Mouse (Mus musculus): ENCODE results near the gene Aldh3b1. TPM values are rescaled to one million over a fixed set of nuclear protein-coding genes. Genes with fewer than 3 reads are reported as not detected.

Aldh3b1 gene
- polyA plus RNA-seq, 1 experiment from 2014 or later = 2.1 TPM

- WGBS = 84% methylated on average over 7 of the region's 7 CpGs
- no peak overlapping the region for H3K4me2 ChIP-seq (ENCODE audit: low read depth, low read length)
- no peak overlapping the region for H3K27ac ChIP-seq (ENCODE audit: low read depth, low read length)
- no peak for ATAC-seq (ENCODE audit: low read depth)
- H3K27me3 ChIP-seq (ENCODE audit: control insufficient read depth, insufficient read depth, low read length) = no peaks in the 10 kb centered on the region
- no peaks in the 10 kb centered on the region for H3K9me3 ChIP-seq (ENCODE audit: control insufficient read depth, low read length)
- no peak overlapping the region for H3K9ac ChIP-seq (replicated peaks; ENCODE audit: low read depth, low read length)
- H3K4me1 ChIP-seq (ENCODE audit: control insufficient read depth, insufficient read depth, low read length) = peaks cover 5% of the 10 kb centered on the region; the same call in 1 of the 2 replicates
- peaks cover 11% of the 10 kb centered on the region for H3K36me3 ChIP-seq (ENCODE audit: control insufficient read depth, insufficient read depth, low read length)
- no peak overlapping the region for H3K4me3 ChIP-seq (ENCODE audit: low read depth, low read length)
These were observed 30.7 kb downstream of the Aldh3b1 start for GRCm38 (mm10) chr19:3898952-3899351.

DNA sequence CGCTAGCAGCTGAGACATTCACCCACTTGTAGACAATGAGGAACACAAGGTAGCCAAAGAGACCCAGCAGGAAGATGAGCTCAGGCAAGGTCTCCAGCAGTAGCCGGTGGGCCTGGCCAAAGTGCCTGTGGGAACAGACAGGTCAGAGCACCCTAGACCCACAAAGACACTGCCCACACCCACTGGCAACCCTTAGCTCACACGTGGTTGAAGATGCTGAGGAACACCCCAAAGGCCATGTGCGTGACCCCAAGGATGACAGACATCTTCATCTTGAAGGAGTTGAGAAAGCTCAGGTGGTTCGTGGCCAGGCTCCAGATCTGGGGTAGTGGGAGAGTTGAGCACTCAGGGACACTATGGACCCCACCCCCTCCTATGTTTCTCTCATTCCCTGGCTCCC lies 32.1 kb downstream of the Aldh3b1 start:
- no peak overlapping the region for H3K27ac ChIP-seq (ENCODE audit: low read depth, low read length)
- 88% methylated on average over 5 of the region's 5 CpGs for WGBS
- H3K4me3 ChIP-seq (ENCODE audit: low read depth, low read length) = no peak overlapping the region
- no peaks in the 10 kb centered on the region for H3K27me3 ChIP-seq (ENCODE audit: control insufficient read depth, insufficient read depth, low read length)
- H3K36me3 ChIP-seq (ENCODE audit: control insufficient read depth, insufficient read depth, low read length) = peaks cover 24% of the 10 kb centered on the region
- H3K9me3 ChIP-seq (ENCODE audit: control insufficient read depth, low read length) = no peaks in the 10 kb centered on the region
- H3K4me2 ChIP-seq (ENCODE audit: low read depth, low read length) = no peak overlapping the region
- ATAC-seq (ENCODE audit: low read depth) = no peak
- H3K9ac ChIP-seq (replicated peaks; ENCODE audit: low read depth, low read length) = no peak overlapping the region
- H3K4me1 ChIP-seq (ENCODE audit: control insufficient read depth, insufficient read depth, low read length) = peaks cover 5% of the 10 kb centered on the region; the same call in 1 of the 2 replicates

- Histone ChIP-seq H3K4me2 (ENCODE audit: low read depth, low read length) (no peak overlapping the region), H3K36me3 (ENCODE audit: control insufficient read depth, insufficient read depth, low read length) (peaks cover 32% of the 10 kb centered on the region), H3K27ac (ENCODE audit: low read depth, low read length) (peak overlapping the region; percentile 71), H3K9me3 (ENCODE audit: control insufficient read depth, low read length) (no peaks in the 10 kb centered on the region), H3K4me3 (ENCODE audit: low read depth, low read length) (no peak overlapping the region), H3K4me1 (ENCODE audit: control insufficient read depth, insufficient read depth, low read length) (peaks cover 5% of the 10 kb centered on the region; the same call in 1 of the 2 replicates), H3K9ac (replicated peaks; ENCODE audit: low read depth, low read length) (no peak overlapping the region), H3K27me3 (ENCODE audit: control insufficient read depth, insufficient read depth, low read length) (no peaks in the 10 kb centered on the region)
- 92% methylated on average over 10 of the region's 10 CpGs for WGBS
- ATAC-seq (ENCODE audit: low read depth) = no peak
These were observed 33.4 kb downstream of the Aldh3b1 start for GRCm38 (mm10) chr19:3896208-3896607.

DNA sequence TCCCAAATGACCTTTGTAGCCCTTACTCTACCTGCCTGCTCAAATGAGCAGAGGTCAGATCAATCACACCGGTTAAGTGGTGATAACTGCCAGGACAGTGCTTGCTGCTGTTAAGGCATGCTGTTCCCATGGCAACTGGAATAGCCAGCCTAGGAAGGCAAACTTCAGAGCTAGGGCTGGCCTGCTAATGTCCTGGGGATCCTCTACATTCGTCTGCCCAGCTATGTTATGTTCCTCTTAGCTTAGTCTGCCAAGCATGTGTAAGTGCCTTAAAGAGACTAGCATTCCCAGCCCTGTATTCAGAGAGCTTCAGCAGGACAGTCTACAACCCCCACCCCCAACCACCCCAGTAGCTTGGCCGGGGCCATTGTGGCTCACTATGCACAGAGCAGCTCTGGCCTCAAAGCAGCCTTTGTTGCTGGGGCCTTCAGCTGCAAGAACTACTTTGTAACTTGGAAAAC lies 34.4 kb downstream of the Aldh3b1 start:
- Histone ChIP-seq H3K27ac (ENCODE audit: low read depth, low read length) (peak overlapping the region; percentile 71), H3K9ac (replicated peaks; ENCODE audit: low read depth, low read length) (no peak overlapping the region), H3K4me1 (ENCODE audit: control insufficient read depth, insufficient read depth, low read length) (peaks cover 5% of the 10 kb centered on the region; the same call in 1 of the 2 replicates), H3K9me3 (ENCODE audit: control insufficient read depth, low read length) (no peaks in the 10 kb centered on the region), H3K4me2 (ENCODE audit: low read depth, low read length) (no peak overlapping the region), H3K36me3 (ENCODE audit: control insufficient read depth, insufficient read depth, low read length) (peaks cover 37% of the 10 kb centered on the region), H3K4me3 (ENCODE audit: low read depth, low read length) (no peak overlapping the region), H3K27me3 (ENCODE audit: control insufficient read depth, insufficient read depth, low read length) (no peaks in the 10 kb centered on the region)
- peak; percentile 81 for ATAC-seq (ENCODE audit: low read depth)
- WGBS = 5% methylated on average over 3 of the region's 3 CpGs

GRCm38 (mm10) chr19:3894294-3894693 lies 35.3 kb downstream of the Aldh3b1 start:
- 89% methylated on average over 2 of the region's 2 CpGs for WGBS
- Histone ChIP-seq H3K4me1 (ENCODE audit: control insufficient read depth, insufficient read depth, low read length) (peaks cover 5% of the 10 kb centered on the region; the same call in 1 of the 2 replicates), H3K9me3 (ENCODE audit: control insufficient read depth, low read length) (no peaks in the 10 kb centered on the region), H3K36me3 (ENCODE audit: control insufficient read depth, insufficient read depth, low read length) (peaks cover 40% of the 10 kb centered on the region), H3K27me3 (ENCODE audit: control insufficient read depth, insufficient read depth, low read length) (no peaks in the 10 kb centered on the region), H3K4me3 (ENCODE audit: low read depth, low read length) (no peak overlapping the region), H3K27ac (ENCODE audit: low read depth, low read length) (no peak overlapping the region), H3K9ac (replicated peaks; ENCODE audit: low read depth, low read length) (no peak overlapping the region), H3K4me2 (ENCODE audit: low read depth, low read length) (no peak overlapping the region)
- no peak for ATAC-seq (ENCODE audit: low read depth)

DNA sequence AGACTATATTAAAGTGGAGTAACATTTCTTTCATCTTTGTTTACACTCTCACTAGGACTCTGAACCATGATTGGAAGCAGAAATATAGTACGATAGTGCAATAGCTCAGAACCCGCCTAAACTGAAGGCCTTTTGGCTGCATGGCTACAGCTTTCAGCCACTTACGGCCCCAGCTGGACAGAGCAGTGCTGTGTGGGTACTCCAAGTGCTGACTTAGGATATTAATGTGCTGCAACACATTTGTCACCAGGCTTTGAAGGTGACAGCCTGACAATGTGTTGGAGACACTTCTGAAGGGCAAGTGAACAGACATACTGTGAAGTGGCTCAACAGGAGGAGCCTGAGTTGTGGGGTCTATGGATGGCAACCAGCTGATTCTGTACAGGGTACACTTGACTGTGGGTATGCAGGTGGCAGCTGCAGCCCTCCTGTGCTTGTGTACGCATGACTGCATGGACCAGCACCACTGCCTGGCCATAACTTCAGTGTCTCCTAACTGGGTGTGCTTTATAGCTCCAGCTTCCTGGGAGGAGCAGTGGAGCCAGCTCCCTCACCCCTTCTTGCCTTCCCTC lies 36.0 kb downstream of the Aldh3b1 start:
- H3K36me3 ChIP-seq (ENCODE audit: control insufficient read depth, insufficient read depth, low read length) = peaks cover 45% of the 10 kb centered on the region
- no peak for ATAC-seq (ENCODE audit: low read depth)
- no peak overlapping the region for H3K4me3 ChIP-seq (ENCODE audit: low read depth, low read length)
- WGBS = 92% methylated on average over 4 of the region's 4 CpGs
- no peaks in the 10 kb centered on the region for H3K27me3 ChIP-seq (ENCODE audit: control insufficient read depth, insufficient read depth, low read length)
- H3K9ac ChIP-seq (replicated peaks; ENCODE audit: low read depth, low read length) = no peak overlapping the region
- no peak overlapping the region for H3K27ac ChIP-seq (ENCODE audit: low read depth, low read length)
- H3K9me3 ChIP-seq (ENCODE audit: control insufficient read depth, low read length) = no peaks in the 10 kb centered on the region
- H3K4me2 ChIP-seq (ENCODE audit: low read depth, low read length) = no peak overlapping the region
- H3K4me1 ChIP-seq (ENCODE audit: control insufficient read depth, insufficient read depth, low read length) = peaks cover 5% of the 10 kb centered on the region; the same call in 1 of the 2 replicates

- no peak for ATAC-seq (ENCODE audit: low read depth)
These were observed 39.4 kb downstream of the Aldh3b1 start for GRCm38 (mm10) chr19:3890181-3890580.

GRCm38 (mm10) chr19:3889096-3889495 lies 40.5 kb downstream of the Aldh3b1 start:
- H3K4me2 ChIP-seq (ENCODE audit: low read depth, low read length) = no peak overlapping the region
- peaks cover 35% of the 10 kb centered on the region for H3K36me3 ChIP-seq (ENCODE audit: control insufficient read depth, insufficient read depth, low read length)
- WGBS = 93% methylated on average over 5 of the region's 5 CpGs
- H3K9ac ChIP-seq (replicated peaks; ENCODE audit: low read depth, low read length) = no peak overlapping the region
- ATAC-seq (ENCODE audit: low read depth) = no peak
- no peaks in the 10 kb centered on the region for H3K4me1 ChIP-seq (ENCODE audit: control insufficient read depth, insufficient read depth, low read length)
- H3K4me3 ChIP-seq (ENCODE audit: low read depth, low read length) = no peak overlapping the region
- no peaks in the 10 kb centered on the region for H3K9me3 ChIP-seq (ENCODE audit: control insufficient read depth, low read length)
- H3K27me3 ChIP-seq (ENCODE audit: control insufficient read depth, insufficient read depth, low read length) = no peaks in the 10 kb centered on the region
- H3K27ac ChIP-seq (ENCODE audit: low read depth, low read length) = no peak overlapping the region

More at GRCm38 (mm10) chr19:3890181-3890580, 39.4 kb downstream of the Aldh3b1 start:
- H3K9ac ChIP-seq (replicated peaks; ENCODE audit: low read depth, low read length) = no peak overlapping the region
- H3K9me3 ChIP-seq (ENCODE audit: control insufficient read depth, low read length) = no peaks in the 10 kb centered on the region
- no peaks in the 10 kb centered on the region for H3K27me3 ChIP-seq (ENCODE audit: control insufficient read depth, insufficient read depth, low read length)
- H3K4me3 ChIP-seq (ENCODE audit: low read depth, low read length) = no peak overlapping the region
- WGBS = 90% methylated on average over 8 of the region's 8 CpGs
- H3K36me3 ChIP-seq (ENCODE audit: control insufficient read depth, insufficient read depth, low read length) = peaks cover 40% of the 10 kb centered on the region
- H3K27ac ChIP-seq (ENCODE audit: low read depth, low read length) = no peak overlapping the region
- no peak overlapping the region for H3K4me2 ChIP-seq (ENCODE audit: low read depth, low read length)
- no peaks in the 10 kb centered on the region for H3K4me1 ChIP-seq (ENCODE audit: control insufficient read depth, insufficient read depth, low read length)

DNA sequence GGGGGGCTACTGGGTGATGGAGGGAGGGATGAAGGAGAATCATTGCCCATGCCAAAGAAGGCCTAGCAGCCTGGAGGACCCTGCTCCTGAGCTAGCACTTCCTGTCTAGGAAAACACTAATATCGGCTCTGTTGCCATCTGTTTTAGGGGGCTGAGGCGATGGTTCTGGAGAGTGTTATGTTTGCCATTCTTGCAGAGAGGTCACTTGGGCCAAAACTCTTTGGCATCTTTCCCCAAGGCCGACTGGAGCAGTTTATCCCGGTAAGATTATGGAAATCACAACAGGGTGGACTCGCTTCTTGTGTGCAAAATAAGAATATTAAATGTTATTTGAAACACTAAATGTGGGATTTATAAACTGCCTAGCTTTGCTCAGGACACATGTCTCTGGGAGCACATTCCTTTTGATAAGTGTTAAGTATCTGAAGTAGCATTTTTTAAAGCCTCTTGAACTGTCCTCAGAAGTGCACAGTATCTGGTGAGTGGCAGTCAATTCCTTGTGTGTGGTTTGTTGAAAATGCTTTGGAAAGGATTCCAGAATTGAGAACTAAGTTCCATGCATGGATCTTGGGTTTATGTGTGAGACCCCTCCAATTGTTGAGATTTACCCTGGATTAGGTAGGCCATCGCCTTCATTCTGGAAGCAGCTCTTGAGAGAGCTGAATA lies 45.1 kb downstream of the Aldh3b1 start:
- no peak overlapping the region for H3K9ac ChIP-seq (replicated peaks; ENCODE audit: low read depth, low read length)
- H3K27ac ChIP-seq (ENCODE audit: low read depth, low read length) = no peak overlapping the region
- peaks cover 5% of the 10 kb centered on the region; the same call in 1 of the 2 replicates for H3K36me3 ChIP-seq (ENCODE audit: control insufficient read depth, insufficient read depth, low read length)
- H3K4me3 ChIP-seq (ENCODE audit: low read depth, low read length) = no peak overlapping the region
- no peaks in the 10 kb centered on the region for H3K27me3 ChIP-seq (ENCODE audit: control insufficient read depth, insufficient read depth, low read length)
- no peaks in the 10 kb centered on the region for H3K9me3 ChIP-seq (ENCODE audit: control insufficient read depth, low read length)
- 82% methylated on average over 6 of the region's 6 CpGs for WGBS
- no peaks in the 10 kb centered on the region for H3K4me1 ChIP-seq (ENCODE audit: control insufficient read depth, insufficient read depth, low read length)
- no peak overlapping the region for H3K4me2 ChIP-seq (ENCODE audit: low read depth, low read length)
- no peak for ATAC-seq (ENCODE audit: low read depth)

Data from neural tube, embryonic 14.5 days (tissue).